Mouse (Mus musculus): ENCODE measurements at regions not wholly inside any gene's neighbourhood (a gene's known extent, or its start where the extent isn't known, plus 50 kb on each side); places are given as distances from the start of the nearest gene placed in this dataset.
A peak's percentile ranks its signal among the peaks of the same experiment; 100 is the strongest.

- no peak for ATAC-seq
- H3K9me3 ChIP-seq (ENCODE audit: low read length), result no peaks in the 10 kb centered on the region
- H3K27ac ChIP-seq (ENCODE audit: low read depth, low read length), result no peak overlapping the region
- 82% methylated on average over 4 of the region's 4 CpGs for WGBS
- no peaks in the 10 kb centered on the region for H3K36me3 ChIP-seq (ENCODE audit: insufficient read depth)
- no peak overlapping the region for H3K9ac ChIP-seq
- DNase-seq, result no peak
- no peaks in the 10 kb centered on the region for H3K4me1 ChIP-seq (ENCODE audit: insufficient read depth)
- no peak overlapping the region for H3K4me2 ChIP-seq (ENCODE audit: low read depth)
- H3K27me3 ChIP-seq (ENCODE audit: insufficient read depth, low read length), result no peaks in the 10 kb centered on the region
- no peak for TF ChIP-seq CTCF (IDR thresholded peaks at IDR 0.05; ENCODE audit: low read depth)
- H3K4me3 ChIP-seq (ENCODE audit: low read depth, low read length), result no peak overlapping the region
These were observed 59.7 kb upstream of the Tgm3 start for GRCm38 (mm10) chr2:129952486-129952885.

- H3K4me1 ChIP-seq (ENCODE audit: insufficient read depth), result no peaks in the 10 kb centered on the region
- 52% methylated on average over 8 of the region's 8 CpGs for WGBS
- no peak for TF ChIP-seq CTCF (IDR thresholded peaks at IDR 0.05; ENCODE audit: low read depth)
- ATAC-seq (no peak), DNase-seq (no peak)
- no peak overlapping the region for H3K27ac ChIP-seq (ENCODE audit: low read depth, low read length)
- H3K9me3 ChIP-seq (ENCODE audit: low read length), result no peaks in the 10 kb centered on the region
- no peaks in the 10 kb centered on the region for H3K36me3 ChIP-seq (ENCODE audit: insufficient read depth)
- H3K4me3 ChIP-seq (ENCODE audit: low read depth, low read length), result no peak overlapping the region
- 0 out of 2 replicates have a peak overlapping the region, but pooled peaks have one; percentile 14 for H3K9ac ChIP-seq
- H3K27me3 ChIP-seq (ENCODE audit: insufficient read depth, low read length), result no peaks in the 10 kb centered on the region
- H3K4me2 ChIP-seq (ENCODE audit: low read depth), result no peak overlapping the region
These were observed 56.9 kb upstream of the Tgm3 start for GRCm38 (mm10) chr2:129955260-129955691.

DNA sequence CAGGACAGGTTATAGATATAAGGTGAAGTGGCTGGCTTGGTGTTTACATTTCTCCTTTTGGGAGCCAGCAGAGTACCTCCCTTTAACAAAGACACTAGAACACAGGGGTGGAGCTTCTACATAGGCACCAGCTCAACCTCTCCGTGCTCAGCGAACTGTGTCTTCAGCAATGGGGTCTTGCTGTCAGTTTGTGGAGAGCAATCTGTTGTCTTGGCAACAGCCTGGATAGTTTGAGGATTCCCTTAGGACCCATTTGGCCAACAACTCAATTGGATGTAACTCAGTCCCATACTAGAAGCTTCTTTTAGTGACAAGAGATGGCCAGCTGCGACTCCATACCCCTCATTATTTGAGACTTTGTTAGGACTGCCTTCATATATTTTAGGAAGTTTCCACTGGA, 54.0 kb upstream of the Tgm3 start:
- no peak overlapping the region for H3K27ac ChIP-seq (ENCODE audit: low read depth, low read length)
- H3K4me1 ChIP-seq (ENCODE audit: insufficient read depth), result no peaks in the 10 kb centered on the region
- no peaks in the 10 kb centered on the region for H3K36me3 ChIP-seq (ENCODE audit: insufficient read depth)
- DNase-seq (no peak), ATAC-seq (no peak)
- H3K4me3 ChIP-seq (ENCODE audit: low read depth, low read length), result no peak overlapping the region
- no peaks in the 10 kb centered on the region for H3K9me3 ChIP-seq (ENCODE audit: low read length)
- H3K27me3 ChIP-seq (ENCODE audit: insufficient read depth, low read length), result no peaks in the 10 kb centered on the region
- H3K9ac ChIP-seq, result no peak overlapping the region
- no peak for TF ChIP-seq CTCF (IDR thresholded peaks at IDR 0.05; ENCODE audit: low read depth)
- WGBS, result 59% methylated on average over 3 of the region's 3 CpGs
- no peak overlapping the region for H3K4me2 ChIP-seq (ENCODE audit: low read depth)

DNA sequence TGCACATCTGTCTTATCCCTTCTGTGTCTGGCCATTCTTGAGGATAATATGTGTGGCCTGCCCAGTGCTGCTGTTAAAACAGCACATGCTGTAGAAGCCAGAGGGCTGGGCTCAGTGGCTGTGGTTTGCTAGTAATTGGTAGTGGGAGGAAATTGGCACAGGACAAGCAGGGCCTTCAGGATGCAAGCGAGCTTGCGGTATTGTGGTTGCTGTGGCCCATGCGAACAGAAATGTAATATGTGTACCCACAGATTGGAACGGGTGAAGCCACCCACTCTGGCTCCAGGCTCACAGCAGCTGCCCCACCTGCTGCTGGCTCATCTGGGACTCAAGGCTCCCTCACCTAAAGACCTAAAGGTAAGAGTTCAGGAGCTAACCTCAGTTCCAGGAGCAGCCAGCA, 51.8 kb upstream of the Tgm3 start:
- Histone ChIP-seq H3K27me3 (ENCODE audit: insufficient read depth, low read length) (no peaks in the 10 kb centered on the region), H3K27ac (ENCODE audit: low read depth, low read length) (no peak overlapping the region), H3K4me3 (ENCODE audit: low read depth, low read length) (no peak overlapping the region), H3K4me1 (ENCODE audit: insufficient read depth) (no peaks in the 10 kb centered on the region), H3K36me3 (ENCODE audit: insufficient read depth) (no peaks in the 10 kb centered on the region), H3K9ac (no peak overlapping the region), H3K4me2 (ENCODE audit: low read depth) (no peak overlapping the region), H3K9me3 (ENCODE audit: low read length) (no peaks in the 10 kb centered on the region)
- no peak for TF ChIP-seq CTCF (IDR thresholded peaks at IDR 0.05; ENCODE audit: low read depth)
- WGBS, result 82% methylated on average over 4 of the region's 4 CpGs
- no peak for DNase-seq
- no peak for ATAC-seq

DNA sequence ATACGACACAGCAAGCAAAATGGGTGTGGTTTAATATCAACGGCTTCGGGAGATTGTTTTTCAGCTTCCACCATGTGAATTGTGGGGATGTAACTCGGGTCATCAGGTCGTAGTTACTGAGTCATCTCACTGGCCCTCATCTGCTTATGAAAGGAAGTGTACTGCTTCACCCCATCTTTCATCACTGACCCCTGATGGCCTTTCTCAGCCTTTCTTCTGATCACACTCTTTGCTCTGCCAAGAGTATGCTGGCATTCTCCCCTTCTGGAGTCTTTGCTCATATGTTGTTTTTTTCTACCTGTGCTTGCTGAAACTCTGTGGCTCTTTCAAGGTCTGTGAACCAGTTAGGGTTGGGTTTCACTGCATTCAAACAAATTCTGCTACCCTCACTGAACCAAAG, 50.6 kb upstream of the Tgm3 start:
- Histone ChIP-seq H3K4me1 (ENCODE audit: insufficient read depth) (no peaks in the 10 kb centered on the region), H3K27me3 (ENCODE audit: insufficient read depth, low read length) (no peaks in the 10 kb centered on the region), H3K4me2 (ENCODE audit: low read depth) (no peak overlapping the region), H3K27ac (ENCODE audit: low read depth, low read length) (no peak overlapping the region), H3K9ac (no peak overlapping the region), H3K9me3 (ENCODE audit: low read length) (no peaks in the 10 kb centered on the region), H3K36me3 (ENCODE audit: insufficient read depth) (no peaks in the 10 kb centered on the region), H3K4me3 (ENCODE audit: low read depth, low read length) (no peak overlapping the region)
- no peak for TF ChIP-seq CTCF (IDR thresholded peaks at IDR 0.05; ENCODE audit: low read depth)
- DNase-seq, result no peak
- ATAC-seq, result no peak
- 78% methylated on average over 5 of the region's 5 CpGs for WGBS

Measured in forebrain, postnatal 0 days (tissue).